Mouse (Mus musculus) layer of hippocampus, adult 18-20 months (tissue): ENCODE measurements around the gene Csrnp1. TPM values are rescaled to one million over a fixed set of nuclear protein-coding genes. Genes with fewer than 3 reads are reported as not detected.
"Not testable (repeated sequence)": the region's sequence is repeated elsewhere in the genome, so short reads cannot be mapped to it uniquely, and the experiment has no call there.

ENCODE experiments used
- DNase-seq, 2 experiments: peaks; one replicate each; pipeline ENCODE4 v3.0.0; 2022; ENCODE audit warnings: low spot score in 2 of 2
- long read RNA-seq: library from polyadenylated mRNA; stranded (forward); transcript quantifications from one replicate; pipeline ENCODE4 v2.0.0, GENCODE M21; 2021
- total RNA-seq, 2 experiments: library from RNA; stranded (reverse); gene quantifications; 2 replicates each; pipeline ENCODE4 v1.2.3; 2021

Csrnp1 gene
- total RNA-seq, result 10 to 100 TPM; 13.1 to 15.7 TPM
- long read RNA-seq, partial matches to known transcripts, result 0 of 1 reads
- long read RNA-seq, other reads (novel, unspliced or antisense), result 1 of 1 reads

DNA sequence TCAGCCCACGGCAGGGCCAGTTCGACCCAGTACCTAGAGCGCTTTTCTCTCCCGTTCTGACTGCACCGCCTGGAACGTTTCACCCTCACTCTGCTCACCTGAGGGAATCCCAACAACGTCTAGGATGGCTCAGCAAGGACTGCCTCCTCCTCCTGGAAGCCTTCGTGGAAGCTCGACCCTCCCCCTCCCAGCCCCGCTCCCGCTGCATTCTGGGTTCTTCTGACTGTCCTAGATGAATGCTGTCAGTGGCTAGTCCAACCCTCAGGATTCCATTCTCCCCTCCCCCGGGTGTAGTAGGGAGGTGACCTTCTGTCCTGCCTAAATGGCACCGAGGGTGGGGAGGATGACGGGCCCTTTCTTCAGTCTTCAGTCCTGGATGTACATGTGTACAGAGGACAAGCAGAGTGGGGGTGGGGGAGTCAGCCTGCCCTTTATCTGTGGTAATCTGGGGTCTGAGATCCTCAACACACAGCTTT is at the start of gene Csrnp1:
Gene Csrnp1 (minus strand): TSS at position 123 of the 476 bp plus-strand sequence.
- DNase-seq, result no peak

DNA sequence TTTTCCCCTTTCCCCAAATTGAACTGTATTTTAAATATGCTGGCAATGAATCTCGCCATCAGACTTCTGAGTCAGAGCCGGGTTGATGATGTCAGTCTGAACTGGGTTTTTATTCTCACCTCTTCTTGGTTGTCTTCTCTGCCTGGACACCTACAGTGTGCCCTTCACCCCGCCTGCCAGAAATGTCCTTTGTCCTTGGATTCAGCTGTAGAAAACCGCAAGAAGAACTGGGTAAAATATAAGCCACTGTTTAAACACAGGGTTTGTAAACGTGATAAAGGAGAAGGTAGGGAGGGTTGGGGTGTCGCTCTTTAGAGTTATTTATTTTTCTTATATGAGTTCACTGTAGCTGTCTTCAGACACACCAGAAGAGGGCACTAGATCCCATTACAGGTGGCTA is 48.3 kb upstream of the Csrnp1 start:
- no peak for DNase-seq

DNA sequence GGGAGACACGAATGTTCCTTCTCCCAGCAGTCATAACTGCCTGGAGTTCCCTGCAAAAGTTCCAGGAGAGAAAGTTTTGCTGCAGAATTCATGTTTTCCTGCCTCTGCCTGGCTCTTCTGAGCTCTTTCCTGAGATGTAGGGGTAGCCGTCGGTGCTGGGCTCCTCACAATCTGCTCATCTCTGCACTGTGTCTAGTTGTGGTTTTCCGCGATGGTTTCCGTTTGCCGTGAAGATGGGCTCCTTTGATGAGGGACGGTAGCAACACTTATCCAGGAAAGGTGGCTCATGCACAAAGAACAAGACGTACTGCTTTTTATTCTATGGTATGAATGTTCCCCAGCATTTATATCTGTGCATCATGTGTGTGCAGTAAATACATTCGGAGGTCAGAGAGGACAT is 46.0 kb upstream of the Csrnp1 start:
- DNase-seq, result no peak

DNA sequence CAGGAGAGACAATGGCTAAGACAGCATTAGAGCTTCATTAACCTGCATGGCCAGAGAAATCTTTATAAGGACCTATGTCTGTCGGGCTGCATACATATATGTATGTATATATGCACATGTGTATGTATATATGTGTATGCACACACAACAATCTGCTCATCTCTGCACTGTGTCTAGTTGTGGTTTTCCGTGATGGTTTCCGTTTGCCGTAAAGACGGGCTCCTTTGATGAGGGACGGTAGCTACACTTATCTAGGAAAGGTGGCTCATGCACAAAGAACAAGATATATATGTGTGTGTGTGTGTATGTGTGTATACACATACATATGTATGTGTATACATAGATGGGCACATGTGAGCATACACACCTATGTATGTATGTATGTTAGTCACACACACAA is 45.4 kb upstream of the Csrnp1 start:
- DNase-seq, result no peak

DNA sequence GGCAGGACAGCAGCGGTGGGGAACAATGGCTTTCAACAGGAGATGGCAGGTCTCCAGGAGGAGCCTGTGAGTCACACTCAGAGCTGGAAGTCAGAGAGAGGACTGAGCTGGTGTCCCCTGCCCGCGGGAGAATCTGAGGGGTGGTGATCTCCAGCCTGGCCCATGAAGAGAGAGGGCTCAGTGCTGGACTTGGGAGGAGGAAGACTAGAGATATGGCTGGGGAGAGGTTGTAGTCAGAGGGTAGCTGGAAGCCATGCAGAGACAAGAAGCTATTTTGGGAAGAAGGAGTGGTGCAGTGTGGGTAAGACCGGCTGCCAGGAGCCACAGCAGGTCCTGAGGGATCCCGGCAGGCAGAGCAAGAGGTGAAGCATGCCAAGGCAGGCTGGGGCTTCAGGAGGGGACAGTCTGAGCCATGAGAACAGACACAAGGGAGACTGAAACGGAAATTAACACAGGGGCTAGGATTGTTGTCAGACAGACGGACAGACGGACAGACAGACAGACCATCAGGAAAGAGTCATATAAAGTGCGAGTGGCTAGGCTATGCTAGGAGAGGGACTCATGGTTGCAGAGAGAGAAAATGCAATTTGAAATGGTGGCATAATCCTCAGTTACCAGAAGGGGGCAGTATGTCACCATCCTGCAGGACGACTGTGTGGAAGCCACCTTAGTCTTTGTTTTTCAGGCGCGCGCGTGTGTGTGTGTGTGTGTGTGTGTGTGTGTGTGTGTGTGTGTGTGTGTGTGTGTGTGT is 43.1 kb upstream of the Csrnp1 start:
- peak in 1 of 2 experiments; percentile 68 for DNase-seq

DNA sequence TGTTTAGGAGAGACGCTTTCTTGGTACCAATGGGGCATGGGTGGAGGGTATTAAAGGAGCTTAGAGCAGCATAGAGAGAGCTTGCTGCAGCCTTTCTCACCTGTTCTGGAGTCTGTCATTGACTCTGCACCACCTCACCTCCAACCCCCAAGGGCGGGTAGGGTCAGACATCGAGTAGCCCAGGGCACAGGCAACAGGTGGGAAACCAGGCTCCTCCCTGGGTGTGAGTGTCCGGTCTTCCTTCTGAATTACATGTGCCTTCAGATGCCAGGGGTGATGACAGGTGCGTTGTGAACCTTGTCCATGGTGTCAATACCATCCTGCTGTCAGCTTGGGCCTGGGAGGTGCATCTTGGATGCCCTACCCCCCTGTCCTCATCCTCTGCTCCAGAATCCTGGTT is 40.2 kb upstream of the Csrnp1 start:
- no peak for DNase-seq

DNA sequence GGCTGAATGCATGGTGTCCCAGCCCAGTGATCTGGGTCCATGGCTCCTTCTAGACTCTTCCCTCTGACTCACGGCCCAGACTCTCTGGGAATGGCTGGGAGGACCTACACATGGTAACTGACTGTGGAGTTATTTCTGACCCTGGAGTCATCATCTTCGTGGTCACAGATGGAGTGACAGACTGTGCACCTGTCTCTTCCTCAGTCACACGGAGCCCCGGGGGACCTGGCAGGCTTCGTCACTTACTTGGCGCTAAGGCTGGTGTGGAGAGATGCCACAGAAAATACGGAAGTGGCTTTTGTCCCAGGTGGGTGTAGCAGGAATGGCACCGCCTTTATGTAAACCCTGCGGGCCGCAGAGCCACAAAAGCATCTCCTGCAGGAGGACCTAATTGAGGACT is 39.7 kb upstream of the Csrnp1 start:
- DNase-seq, result no peak

DNA sequence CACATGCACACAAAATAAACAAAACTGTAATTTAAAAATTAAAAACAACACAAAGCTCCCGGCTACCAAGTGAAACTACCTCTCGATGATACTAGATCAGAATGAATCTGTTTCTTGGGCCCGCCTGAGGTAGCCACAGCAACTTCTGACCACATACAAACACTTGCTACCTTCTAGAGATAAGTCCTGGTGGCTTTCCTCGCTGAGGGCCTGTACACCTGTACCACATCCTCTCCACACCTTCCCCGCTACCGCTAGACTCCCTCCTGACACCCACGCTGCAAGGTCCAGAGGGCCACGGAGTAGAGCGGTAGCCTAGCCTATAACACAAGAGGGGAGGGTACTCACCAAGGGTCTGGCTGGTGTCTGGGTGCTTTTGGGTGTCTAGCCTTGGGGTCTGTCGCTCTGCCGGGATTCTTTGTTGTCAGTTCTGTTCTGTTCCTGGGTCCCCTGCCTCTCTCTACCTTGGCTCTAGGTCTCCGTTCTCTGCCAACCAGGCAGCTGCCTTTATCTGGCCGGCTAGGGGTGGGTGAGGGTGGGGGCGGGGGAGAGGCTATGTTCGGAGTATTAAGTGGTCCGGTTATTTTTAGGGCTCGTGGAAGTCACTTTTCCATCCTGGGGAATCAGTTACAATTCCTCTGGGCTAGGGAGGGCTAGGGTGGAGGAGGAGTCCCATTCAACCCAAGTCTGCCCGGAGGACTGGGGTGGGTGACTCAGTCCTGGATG is 38.8 kb upstream of the Csrnp1 start, which contains the start of gene Xirp1:
Gene Xirp1 (minus strand): TSS at position 513 of the 726 bp plus-strand sequence.
- no peak for DNase-seq

DNA sequence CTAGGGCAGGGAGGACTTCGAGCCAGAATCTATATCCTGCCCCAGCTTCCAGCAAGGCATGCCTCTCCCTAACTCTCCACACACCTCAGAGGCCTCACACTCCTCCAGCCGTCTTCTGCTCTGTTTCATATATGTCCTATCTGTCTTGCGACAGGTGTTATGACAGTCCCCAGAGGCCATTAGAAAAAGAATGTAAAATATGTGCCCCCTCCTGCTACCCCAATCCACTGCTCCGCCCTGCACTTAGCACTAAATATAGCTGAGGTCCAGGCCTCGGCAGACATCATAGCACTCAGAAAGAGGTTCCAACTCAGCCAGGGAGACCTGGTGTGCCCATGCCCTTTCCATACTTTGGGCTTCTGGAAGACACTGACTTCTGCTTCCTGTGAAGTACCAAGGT is 36.7 kb upstream of the Csrnp1 start:
- DNase-seq, result no peak

DNA sequence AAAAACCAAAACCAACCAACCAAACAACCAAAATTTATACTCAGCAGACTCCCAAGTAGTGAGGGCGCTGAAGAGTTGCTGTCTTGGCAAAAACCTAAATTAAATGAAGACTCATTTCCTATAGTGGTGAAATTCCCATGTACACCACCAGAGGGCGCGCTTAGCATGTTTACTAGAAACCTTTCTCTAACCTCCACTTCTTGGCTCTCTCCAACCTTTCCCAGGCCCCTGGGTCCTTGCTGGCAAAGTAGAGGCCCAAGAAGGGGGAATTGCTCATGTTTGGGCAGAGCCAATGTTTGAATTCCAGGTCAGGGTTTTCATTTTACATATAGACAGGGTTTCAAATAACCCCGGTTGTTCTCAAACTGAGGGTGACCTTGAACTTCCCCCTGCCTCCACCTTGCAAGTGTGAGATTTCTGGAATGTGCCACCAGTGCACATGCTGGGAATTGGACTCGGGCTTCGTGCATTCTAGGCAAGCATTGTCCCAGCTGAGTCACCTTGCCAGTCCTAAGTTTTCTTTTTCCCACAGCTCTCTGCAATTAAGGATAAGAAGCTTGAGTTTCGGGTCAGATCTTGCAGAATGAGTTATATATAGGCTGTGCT is 35.9 kb upstream of the Csrnp1 start:
- DNase-seq, result peak; percentile 55 to 87

DNA sequence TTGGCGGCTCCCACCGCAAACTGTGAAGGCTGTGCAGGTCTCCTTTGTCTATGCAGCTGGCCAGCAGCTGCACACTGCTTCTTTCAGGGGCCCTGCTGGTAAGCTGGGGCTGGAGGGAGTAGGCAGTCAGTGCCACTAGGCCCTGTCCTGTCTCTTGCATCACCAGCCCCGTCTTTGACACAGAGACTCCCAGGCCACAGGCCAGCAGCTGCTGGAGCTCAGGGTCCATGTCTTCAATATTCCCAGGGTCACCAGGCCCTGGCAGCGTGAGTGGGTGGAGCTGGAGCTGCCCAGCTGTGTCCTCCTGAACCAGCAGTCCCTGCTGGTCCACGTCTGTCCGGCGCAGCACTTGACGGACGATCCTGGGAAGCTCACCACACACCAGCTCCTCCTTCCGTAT is 32.5 kb upstream of the Csrnp1 start:
- DNase-seq, result no peak

DNA sequence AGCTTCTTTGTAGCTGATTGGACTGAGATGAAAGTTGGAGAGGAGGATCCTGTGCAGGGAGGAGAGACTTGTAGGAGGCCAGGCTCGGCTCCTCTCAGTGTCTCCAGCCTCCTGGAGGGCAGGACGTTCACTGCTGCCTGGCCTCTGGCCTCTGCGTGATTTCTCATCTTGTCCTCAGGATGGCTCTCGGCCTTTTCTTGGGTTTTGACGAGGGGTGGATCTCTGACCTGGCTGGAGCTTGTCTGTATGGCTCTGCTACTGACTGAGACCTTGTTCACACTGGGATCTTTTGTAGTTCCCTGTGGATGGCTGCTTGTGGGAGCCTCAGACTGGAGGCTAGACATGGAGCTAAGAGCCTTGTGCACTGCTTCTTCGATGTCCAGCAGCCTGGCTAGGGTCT is 30.4 kb upstream of the Csrnp1 start:
- DNase-seq, result no peak

DNA sequence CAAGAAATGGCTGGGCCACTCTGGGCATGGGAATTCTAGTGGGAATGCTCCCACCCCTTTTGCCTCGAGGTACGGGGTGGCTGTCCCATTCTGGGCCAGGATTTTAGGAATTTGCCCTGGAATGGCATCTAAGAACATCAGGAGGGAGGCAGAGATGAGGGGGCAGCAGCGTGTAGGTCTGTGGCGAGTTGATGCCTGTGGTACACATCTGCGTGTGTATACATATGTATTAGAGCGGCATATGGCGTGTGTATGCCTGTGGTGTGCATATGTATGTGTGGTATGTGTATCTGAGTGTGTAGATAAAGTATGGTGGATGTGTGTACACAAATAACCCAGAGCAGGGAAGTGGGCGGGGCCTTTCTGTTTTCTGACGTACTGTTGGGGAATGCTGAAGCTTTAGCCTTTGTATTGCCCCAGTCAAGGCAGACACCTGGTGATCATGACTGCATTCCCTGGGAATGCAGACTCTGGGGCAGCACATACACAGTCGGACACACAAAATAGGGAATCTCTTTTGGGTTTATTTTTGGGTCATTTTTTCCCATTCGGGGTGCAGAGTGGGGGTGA is 28.9 kb upstream of the Csrnp1 start:
- no peak for DNase-seq

DNA sequence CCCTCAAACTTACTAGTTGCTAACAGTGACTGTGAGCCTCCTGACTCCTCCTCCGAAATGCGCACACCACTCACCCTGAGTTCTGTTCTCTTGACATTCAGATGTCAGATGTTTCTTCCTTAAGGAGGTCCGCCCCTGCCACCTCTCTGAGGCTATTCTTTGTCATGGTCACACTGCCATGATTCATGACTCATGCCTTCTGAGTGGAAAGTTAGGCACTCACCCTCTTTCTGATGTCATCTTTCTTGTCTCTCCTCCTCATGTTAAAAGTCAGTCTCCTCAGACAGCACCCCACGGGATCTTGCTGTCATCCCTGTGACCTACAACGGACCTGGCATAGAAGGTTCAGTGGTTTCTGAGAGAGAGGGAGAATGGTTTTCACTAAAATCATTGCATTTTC is 28.3 kb upstream of the Csrnp1 start:
- no peak for DNase-seq

DNA sequence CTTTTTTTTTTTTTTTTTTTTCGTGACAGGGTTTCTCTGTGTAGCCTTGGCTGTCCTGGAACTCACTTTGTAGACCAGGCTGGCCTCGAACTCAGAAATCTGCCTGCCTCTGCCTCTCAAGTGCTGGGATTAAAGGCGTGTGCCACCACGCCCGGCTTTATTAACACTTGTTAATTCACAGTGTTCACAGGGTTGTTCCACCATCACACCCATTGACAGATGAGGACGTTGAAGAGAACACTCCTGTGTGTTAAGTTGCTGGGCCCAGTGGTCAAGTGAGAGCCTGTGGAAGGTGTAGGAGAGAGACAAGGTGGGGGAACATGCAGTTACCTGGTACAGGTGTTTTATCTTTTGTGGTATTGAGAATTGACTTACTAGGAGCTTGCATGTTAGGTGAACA is 27.7 kb upstream of the Csrnp1 start:
- DNase-seq, result not testable (repeated sequence)

DNA sequence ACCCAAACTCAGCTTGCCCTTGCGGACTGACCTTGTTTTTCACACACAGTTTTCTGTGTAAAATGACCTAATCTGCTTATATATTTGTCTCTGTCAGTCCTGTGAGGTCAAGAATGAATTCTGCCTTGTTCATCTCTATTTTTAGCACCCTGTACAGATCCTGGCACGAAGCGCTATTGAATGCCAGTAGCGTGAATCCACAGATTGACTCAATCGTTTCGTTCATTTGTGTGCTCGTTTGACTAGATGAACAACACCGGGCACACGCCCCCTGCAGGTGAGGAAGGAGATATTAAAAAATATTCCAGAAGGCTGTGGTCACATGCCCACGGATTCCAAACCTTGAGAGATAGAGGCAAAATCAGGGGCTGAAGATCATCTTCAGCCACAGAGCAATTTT is 27.1 kb upstream of the Csrnp1 start:
- DNase-seq, result peak; percentile 78 to 87

DNA sequence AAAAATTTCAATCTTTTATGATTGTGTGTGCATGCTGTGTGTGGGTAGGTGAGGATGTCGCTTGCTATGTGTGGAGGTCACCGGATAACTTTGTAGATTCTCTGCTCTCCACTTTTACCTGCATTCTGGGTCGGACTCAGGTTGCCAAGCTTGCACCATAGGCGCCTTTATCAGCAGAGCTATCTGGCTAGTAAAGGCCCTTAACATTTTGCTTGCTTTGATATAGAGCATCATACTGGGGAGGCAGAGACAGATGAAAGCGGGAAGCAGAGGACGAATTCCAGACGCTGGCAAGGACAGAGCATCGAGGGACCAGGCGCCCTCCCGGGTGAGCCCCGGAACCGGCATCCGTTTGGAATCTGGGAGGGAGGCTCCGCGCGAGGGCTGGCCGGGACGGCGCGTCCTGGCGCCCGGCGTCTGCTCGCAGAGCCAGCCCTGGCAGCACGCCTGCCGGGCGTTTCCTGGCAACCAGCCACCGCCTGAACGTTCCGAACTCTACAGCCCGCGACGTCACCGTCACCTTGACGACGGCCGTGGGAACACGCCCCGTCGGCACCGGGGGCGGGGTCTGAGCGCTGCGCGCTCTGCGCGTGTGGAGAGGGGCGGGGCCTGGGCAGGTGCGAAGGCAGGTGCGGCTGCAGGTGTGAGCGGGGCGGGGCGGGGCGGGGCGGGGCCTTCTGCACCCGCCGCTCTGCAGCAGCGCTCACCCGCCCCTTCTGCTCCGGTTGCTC is 26.5 kb upstream of the Csrnp1 start:
- peak; percentile 97 to 99 for DNase-seq

DNA sequence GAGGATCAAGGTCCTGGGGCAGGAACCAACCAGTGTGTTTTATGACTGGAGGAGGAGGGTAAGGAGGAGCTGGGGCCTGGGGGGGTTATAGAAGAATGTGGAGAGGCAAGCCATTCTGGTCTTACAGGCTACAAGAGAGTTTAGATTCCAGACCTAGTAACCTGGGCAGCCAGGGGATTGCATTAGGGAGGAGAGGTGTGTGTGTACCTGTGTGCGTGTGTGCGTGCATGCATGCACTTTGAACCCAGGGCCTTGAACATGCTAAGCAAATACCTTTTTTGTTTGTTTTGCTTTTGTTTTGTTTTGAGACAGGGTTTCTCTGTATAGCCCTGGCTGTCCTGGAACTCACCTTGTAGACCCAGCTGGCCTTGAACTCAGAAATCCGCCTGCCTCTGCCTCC is 25.4 kb upstream of the Csrnp1 start:
- DNase-seq, result no peak

DNA sequence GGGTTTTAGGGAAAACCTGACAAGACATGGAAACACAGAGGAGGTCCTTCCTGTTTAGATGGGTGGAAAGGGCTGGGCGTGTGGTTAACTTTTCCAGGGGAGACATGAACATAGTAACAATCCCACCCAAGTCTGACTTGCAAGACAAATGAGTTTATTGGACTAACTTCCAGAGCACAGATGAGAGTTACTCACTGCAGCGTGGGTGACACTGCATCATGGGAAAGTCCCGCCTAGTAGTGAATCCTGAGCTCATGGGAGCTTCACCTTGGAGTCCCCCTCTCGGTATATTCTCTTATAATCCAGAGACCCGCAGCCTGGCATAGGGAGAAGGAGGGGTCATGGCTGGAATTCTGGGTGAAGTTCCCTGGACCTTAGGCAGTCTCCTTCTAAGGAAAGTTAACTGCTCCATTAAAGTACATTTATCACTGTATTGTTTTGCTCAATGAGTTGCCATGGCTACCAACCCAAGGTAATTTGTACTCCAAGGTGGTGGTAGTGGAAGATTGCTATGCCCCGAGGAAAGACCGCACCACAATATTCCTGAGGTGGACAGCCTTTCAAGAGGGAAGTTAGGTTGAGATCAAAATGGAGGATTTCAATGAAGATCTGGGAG is 24.9 kb upstream of the Csrnp1 start:
- DNase-seq, result peak in 1 of 2 experiments; percentile 43

DNA sequence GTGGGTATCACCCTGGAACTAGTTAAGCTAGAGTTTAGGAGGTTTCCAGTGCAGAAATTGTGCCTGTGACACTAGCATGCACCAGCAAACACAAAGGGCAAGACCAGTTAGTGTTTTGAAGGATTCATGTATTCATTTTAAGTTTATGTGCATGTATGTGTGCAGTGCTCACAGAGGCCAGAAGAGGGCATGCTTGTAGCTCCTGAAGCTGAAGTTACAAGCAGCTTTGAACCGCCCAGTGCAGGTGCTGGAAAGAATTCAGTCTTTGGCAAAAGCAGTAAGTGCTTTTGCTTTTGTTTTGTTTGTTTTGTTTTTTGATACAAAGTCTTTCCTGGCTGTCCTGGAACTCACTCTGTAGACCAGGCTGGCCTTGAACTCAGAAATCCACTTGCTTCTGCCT is 23.4 kb upstream of the Csrnp1 start:
- no peak for DNase-seq

DNA sequence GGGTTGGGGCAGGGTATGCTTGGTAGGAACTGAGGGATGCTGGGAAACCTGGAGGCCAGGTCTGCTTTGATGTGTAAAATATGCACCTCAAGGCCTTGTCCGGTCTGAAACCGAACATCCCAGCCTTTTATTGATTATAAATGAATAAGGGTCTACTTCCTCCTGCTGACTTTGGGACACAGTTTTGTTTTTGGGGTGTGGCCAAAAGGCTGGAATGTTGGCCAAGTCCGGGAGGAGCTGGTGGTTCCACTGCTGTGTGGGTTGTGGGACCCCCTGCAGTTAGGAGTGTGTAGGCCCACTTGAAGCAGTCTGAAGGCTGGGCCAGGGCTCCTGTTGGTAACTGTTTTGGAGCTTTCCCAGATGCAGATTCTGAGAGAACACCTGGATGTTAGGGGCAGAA is 21.5 kb upstream of the Csrnp1 start:
- DNase-seq, result no peak
